Mouse (Mus musculus): ENCODE data around the gene Btbd11. TPM values are rescaled to one million over a fixed set of nuclear protein-coding genes. Genes with fewer than 3 reads are reported as not detected.

The Btbd11 gene
- polyA plus RNA-seq, 1 experiment from 2014 or later, result 10.5 TPM

- no peak overlapping the region for H3K9ac ChIP-seq
- no peak overlapping the region for H3K27ac ChIP-seq
- no peaks in the 10 kb centered on the region for H3K9me3 ChIP-seq
- no peaks in the 10 kb centered on the region for H3K36me3 ChIP-seq
- ATAC-seq (ENCODE audit: insufficient number of reproducible peaks, insufficient read depth, low FRiP score, low TSS enrichment), result no peak
- no peak overlapping the region for H3K4me2 ChIP-seq (replicated peaks)
- no peaks in the 10 kb centered on the region for H3K27me3 ChIP-seq
- WGBS, result 84% methylated on average over 7 of the region's 7 CpGs
- H3K4me1 ChIP-seq, result no peaks in the 10 kb centered on the region; the same call in 1 of the 2 replicates
- no peak overlapping the region for H3K4me3 ChIP-seq
These were observed 3.6 kb upstream of the Btbd11 start for GRCm38 (mm10) chr10:85382981-85383380.

- Histone ChIP-seq H3K27me3 (peaks cover 10% of the 10 kb centered on the region; the same call in 1 of the 2 replicates), H3K27ac (peak overlapping the region; percentile 65; the same call in 1 of the 2 replicates)
- ATAC-seq (ENCODE audit: insufficient number of reproducible peaks, insufficient read depth, low FRiP score, low TSS enrichment), result peak; percentile 25; the same call in 1 of the 2 replicates
These were observed 831 bp downstream of the Btbd11 start for GRCm38 (mm10) chr10:85387219-85388070.

GRCm38 (mm10) chr10:85388071-85388750 lies 1.6 kb downstream of the Btbd11 start:
- Histone ChIP-seq H3K27ac (no peak overlapping the region), H3K36me3 (no peaks in the 10 kb centered on the region), H3K4me1 (peaks cover 21% of the 10 kb centered on the region), H3K4me2 (replicated peaks) (peak overlapping the region; percentile 92), H3K4me3 (peak overlapping the region; percentile 62), H3K9me3 (no peaks in the 10 kb centered on the region), H3K9ac (peak overlapping the region; percentile 74), H3K27me3 (peaks cover 10% of the 10 kb centered on the region; the same call in 1 of the 2 replicates)
- WGBS, result under 1% methylated on average over 47 of the region's 50 CpGs
- no peak for ATAC-seq (ENCODE audit: insufficient number of reproducible peaks, insufficient read depth, low FRiP score, low TSS enrichment)

More at GRCm38 (mm10) chr10:85387219-85388070, 831 bp downstream of the Btbd11 start:
- peak overlapping the region; percentile 74 for H3K9ac ChIP-seq
- peaks cover 21% of the 10 kb centered on the region for H3K4me1 ChIP-seq
- under 1% methylated on average over 78 of the region's 78 CpGs for WGBS
- H3K4me3 ChIP-seq, result peak overlapping the region; percentile 62
- peak overlapping the region; percentile 92 for H3K4me2 ChIP-seq (replicated peaks)
- H3K9me3 ChIP-seq, result no peaks in the 10 kb centered on the region
- no peaks in the 10 kb centered on the region for H3K36me3 ChIP-seq

- peak overlapping the region; percentile 92 for H3K4me2 ChIP-seq (replicated peaks)
- peak overlapping the region; percentile 62 for H3K4me3 ChIP-seq
- H3K27ac ChIP-seq, result no peak overlapping the region
- H3K4me1 ChIP-seq, result peaks cover 21% of the 10 kb centered on the region
- under 1% methylated on average over 9 of the region's 9 CpGs for WGBS
- no peaks in the 10 kb centered on the region for H3K9me3 ChIP-seq
- no peaks in the 10 kb centered on the region for H3K36me3 ChIP-seq
- H3K9ac ChIP-seq, result peak overlapping the region; percentile 74; the same call in 1 of the 2 replicates
- 0 out of 2 replicates have a peak, but pooled peaks have one; percentile 23 for ATAC-seq (ENCODE audit: insufficient number of reproducible peaks, insufficient read depth, low FRiP score, low TSS enrichment)
- H3K27me3 ChIP-seq, result peaks cover 10% of the 10 kb centered on the region; the same call in 1 of the 2 replicates
These were observed 2.1 kb downstream of the Btbd11 start for GRCm38 (mm10) chr10:85388751-85389115.

GRCm38 (mm10) chr10:85389286-85390139 lies 2.9 kb downstream of the Btbd11 start:
- no peak overlapping the region; the same call in 1 of the 2 replicates for H3K27ac ChIP-seq
- WGBS, result 20% methylated on average over 23 of the region's 23 CpGs
- H3K4me2 ChIP-seq (replicated peaks), result peak overlapping the region; percentile 92
- H3K9me3 ChIP-seq, result no peaks in the 10 kb centered on the region
- no peaks in the 10 kb centered on the region for H3K36me3 ChIP-seq
- peaks cover 10% of the 10 kb centered on the region; the same call in 1 of the 2 replicates for H3K27me3 ChIP-seq
- H3K4me1 ChIP-seq, result peaks cover 21% of the 10 kb centered on the region
- no peak for ATAC-seq (ENCODE audit: insufficient number of reproducible peaks, insufficient read depth, low FRiP score, low TSS enrichment)
- peak overlapping the region; percentile 62 for H3K4me3 ChIP-seq
- 0 out of 2 replicates have a peak overlapping the region, but pooled peaks have one; percentile 36 for H3K9ac ChIP-seq

- H3K36me3 ChIP-seq, result no peaks in the 10 kb centered on the region
- peaks cover 26% of the 10 kb centered on the region for H3K4me1 ChIP-seq
- H3K9ac ChIP-seq, result no peak overlapping the region
- no peak for ATAC-seq (ENCODE audit: insufficient number of reproducible peaks, insufficient read depth, low FRiP score, low TSS enrichment)
- 72% methylated on average over 6 of the region's 6 CpGs for whole genome bisulfite sequencing
- H3K27me3 ChIP-seq, result peaks cover 10% of the 10 kb centered on the region; the same call in 1 of the 2 replicates
- no peak overlapping the region for H3K27ac ChIP-seq
- H3K4me3 ChIP-seq, result no peak overlapping the region
- H3K9me3 ChIP-seq, result no peaks in the 10 kb centered on the region
- no peak overlapping the region for H3K4me2 ChIP-seq (replicated peaks)
These were observed 6.4 kb downstream of the Btbd11 start for GRCm38 (mm10) chr10:85393016-85393415.

- Histone ChIP-seq H3K27ac (no peak overlapping the region), H3K4me1 (peaks cover 15% of the 10 kb centered on the region), H3K4me3 (no peak overlapping the region), H3K9ac (no peak overlapping the region), H3K27me3 (no peaks in the 10 kb centered on the region), H3K36me3 (no peaks in the 10 kb centered on the region), H3K9me3 (no peaks in the 10 kb centered on the region), H3K4me2 (replicated peaks) (no peak overlapping the region)
- 57% methylated on average over 4 of the region's 4 CpGs for WGBS
- ATAC-seq (ENCODE audit: insufficient number of reproducible peaks, insufficient read depth, low FRiP score, low TSS enrichment), result no peak
These were observed 7.9 kb downstream of the Btbd11 start for GRCm38 (mm10) chr10:85394558-85394957.

- H3K4me3 ChIP-seq, result no peak overlapping the region
- no peaks in the 10 kb centered on the region for H3K4me1 ChIP-seq
- no peaks in the 10 kb centered on the region for H3K27me3 ChIP-seq
- no peak for ATAC-seq (ENCODE audit: insufficient number of reproducible peaks, insufficient read depth, low FRiP score, low TSS enrichment)
- H3K36me3 ChIP-seq, result no peaks in the 10 kb centered on the region
- H3K9ac ChIP-seq, result no peak overlapping the region
- H3K9me3 ChIP-seq, result no peaks in the 10 kb centered on the region
- H3K27ac ChIP-seq, result no peak overlapping the region
- H3K4me2 ChIP-seq (replicated peaks), result no peak overlapping the region
- 86% methylated on average over 3 of the region's 3 CpGs for WGBS
These were observed 24.5 kb downstream of the Btbd11 start for GRCm38 (mm10) chr10:85411120-85411519.

GRCm38 (mm10) chr10:85420851-85421628 lies 34.4 kb downstream of the Btbd11 start:
- Histone ChIP-seq H3K27ac (no peak overlapping the region), H3K4me2 (replicated peaks) (no peak overlapping the region), H3K4me1 (no peaks in the 10 kb centered on the region), H3K4me3 (no peak overlapping the region), H3K9me3 (no peaks in the 10 kb centered on the region), H3K36me3 (no peaks in the 10 kb centered on the region), H3K9ac (no peak overlapping the region), H3K27me3 (no peaks in the 10 kb centered on the region)
- WGBS, result 64% methylated on average over 15 of the region's 15 CpGs
- no peak for ATAC-seq (ENCODE audit: insufficient number of reproducible peaks, insufficient read depth, low FRiP score, low TSS enrichment)

GRCm38 (mm10) chr10:85421629-85422012 lies 35.0 kb downstream of the Btbd11 start:
- Histone ChIP-seq H3K9ac (no peak overlapping the region), H3K36me3 (no peaks in the 10 kb centered on the region), H3K9me3 (no peaks in the 10 kb centered on the region), H3K4me1 (no peaks in the 10 kb centered on the region), H3K27ac (no peak overlapping the region), H3K4me2 (replicated peaks) (no peak overlapping the region), H3K27me3 (no peaks in the 10 kb centered on the region), H3K4me3 (no peak overlapping the region)
- no peak for ATAC-seq (ENCODE audit: insufficient number of reproducible peaks, insufficient read depth, low FRiP score, low TSS enrichment)
- 85% methylated on average over 4 of the region's 4 CpGs for WGBS

All from embryonic facial prominence, embryonic 12.5 days (tissue).